Mouse (Mus musculus) MEL (cell line): ENCODE results near the gene Rora.

Source experiments
- CTCF ChIP-seq, 3 experiments: IDR thresholded peaks in 2 of 3; conservative IDR thresholded peaks in 1 of 3; 2 replicates each; pipeline ENCODE4 v1.5.1; 2011 to 2012; ENCODE audit warnings: low read length in 3 of 3, low read depth in 2 of 3, mild to moderate bottlenecking in 2 of 3, improper control_type of control experiment in 1 of 3, inconsistent platforms in 1 of 3, mixed read lengths in 1 of 3, moderate library complexity in 1 of 3; ENCODE audit not compliant: control insufficient read depth in 1 of 3, insufficient read depth in 1 of 3, poor library complexity in 1 of 3, severe bottlenecking in 1 of 3
- KAT2A ChIP-seq: conservative IDR thresholded peaks from 2 replicates; pipeline ENCODE4 v1.6.1; 2012; ENCODE audit warnings: low read depth, low read length, improper control_type of control experiment, inconsistent platforms

GRCm38 (mm10) chr9:69183888-69184287 is 530.3 kb downstream of the Rora start:
- TF ChIP-seq KAT2A: no peak
- TF ChIP-seq CTCF (IDR thresholded peaks at IDR 0.05 in 2 of 3, conservative IDR thresholded peaks at IDR 0.05 in 1 of 3; ENCODE audit: control insufficient read depth in 1 of 3, insufficient read depth in 1 of 3, low read depth in 2 of 3, low read length in 3 of 3, poor library complexity in 1 of 3, severe bottlenecking in 1 of 3): no peak
